Mouse (Mus musculus) kidney, postnatal 10 days (tissue): ENCODE measurements around the gene Ezh1.
"Not testable (repeated sequence)": the region's sequence is repeated elsewhere in the genome, so short reads cannot be mapped to it uniquely, and the experiment has no call there.

Experiments
- DNase-seq: peaks from one replicate; pipeline ENCODE4 v3.0.0; 2021; ENCODE audit warnings: mixed read lengths

The Ezh1 gene

DNA sequence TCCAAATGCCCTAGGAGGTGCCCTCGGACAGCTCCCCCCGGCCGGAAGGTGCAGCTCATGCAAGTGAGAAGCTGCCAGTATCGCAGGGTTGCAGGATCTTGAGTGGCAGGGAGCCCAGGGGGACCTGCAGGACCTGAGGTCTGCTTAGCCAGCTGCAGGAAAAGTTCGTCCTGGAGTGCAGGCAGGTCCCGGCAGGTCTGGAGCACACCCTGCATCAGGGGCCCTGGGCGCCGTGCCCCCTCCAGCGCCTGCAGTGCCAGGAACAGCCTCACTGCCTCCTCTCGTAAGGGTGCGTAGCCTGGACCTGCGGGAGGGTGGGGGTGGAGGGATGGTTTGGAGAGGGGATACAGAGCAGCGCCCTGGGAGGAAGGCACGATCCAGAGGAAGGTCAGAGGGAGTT is 59.9 kb downstream of the Ezh1 start:
- DNase-seq, result no peak

DNA sequence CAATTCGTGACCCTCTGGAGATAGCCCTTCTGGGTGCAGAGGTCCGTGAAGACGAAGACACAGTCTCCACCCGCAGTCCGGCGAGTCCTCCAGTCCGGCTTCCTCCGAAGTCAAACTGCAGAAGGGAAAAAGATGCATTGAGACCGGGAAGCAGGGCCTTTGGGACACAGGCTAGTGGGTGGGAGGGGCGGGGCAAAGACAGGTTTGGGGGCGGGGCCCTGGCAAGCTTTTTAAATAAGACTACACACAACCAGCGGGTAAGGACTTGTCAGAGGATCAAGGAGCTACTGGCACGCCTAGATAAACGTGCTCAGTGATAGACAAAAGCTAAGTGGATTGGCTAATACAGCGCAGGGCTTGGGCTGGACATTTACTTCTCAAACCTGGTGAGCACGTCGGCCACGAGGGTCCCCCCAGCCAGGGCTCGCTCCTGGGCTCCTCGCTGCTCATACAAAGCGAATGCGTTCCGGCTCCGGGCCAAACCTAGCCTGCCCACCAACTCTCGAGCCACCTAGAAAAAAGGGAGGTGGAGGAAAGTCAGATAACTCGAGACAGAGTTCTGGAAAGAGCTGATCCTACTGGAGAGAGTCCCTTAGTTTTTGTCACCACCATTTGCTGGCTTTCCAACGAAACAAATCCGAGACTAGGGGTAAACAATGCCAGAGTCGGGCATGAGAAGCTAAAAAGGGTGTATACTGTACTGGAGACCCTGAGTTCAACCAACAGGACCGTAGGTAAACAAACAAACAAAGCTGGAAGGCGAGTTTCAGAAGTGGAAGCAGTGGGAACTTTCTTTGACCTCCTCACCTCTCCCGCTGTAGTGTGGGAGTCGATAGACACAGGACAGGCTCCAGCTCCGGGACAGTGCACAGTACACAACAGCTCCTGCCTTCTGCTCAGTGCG is 61.3 kb downstream of the Ezh1 start:
- DNase-seq, result no peak

DNA sequence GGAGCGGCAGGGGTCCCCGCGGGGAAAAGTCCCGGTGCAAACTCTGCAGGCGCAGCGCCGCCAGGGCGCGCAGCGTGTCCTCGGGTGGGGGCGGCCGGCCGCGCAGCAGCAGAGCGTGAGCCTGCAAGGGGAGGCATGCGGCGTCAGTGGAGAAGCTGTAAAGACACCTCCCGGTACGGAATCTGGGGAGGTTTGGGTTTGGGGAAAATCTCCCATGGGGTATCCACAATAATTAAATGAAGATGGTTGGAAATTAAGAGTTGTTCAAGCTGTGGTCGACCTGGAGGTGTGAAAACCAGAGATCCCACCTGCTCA is 62.0 kb downstream of the Ezh1 start:
- no peak for DNase-seq

DNA sequence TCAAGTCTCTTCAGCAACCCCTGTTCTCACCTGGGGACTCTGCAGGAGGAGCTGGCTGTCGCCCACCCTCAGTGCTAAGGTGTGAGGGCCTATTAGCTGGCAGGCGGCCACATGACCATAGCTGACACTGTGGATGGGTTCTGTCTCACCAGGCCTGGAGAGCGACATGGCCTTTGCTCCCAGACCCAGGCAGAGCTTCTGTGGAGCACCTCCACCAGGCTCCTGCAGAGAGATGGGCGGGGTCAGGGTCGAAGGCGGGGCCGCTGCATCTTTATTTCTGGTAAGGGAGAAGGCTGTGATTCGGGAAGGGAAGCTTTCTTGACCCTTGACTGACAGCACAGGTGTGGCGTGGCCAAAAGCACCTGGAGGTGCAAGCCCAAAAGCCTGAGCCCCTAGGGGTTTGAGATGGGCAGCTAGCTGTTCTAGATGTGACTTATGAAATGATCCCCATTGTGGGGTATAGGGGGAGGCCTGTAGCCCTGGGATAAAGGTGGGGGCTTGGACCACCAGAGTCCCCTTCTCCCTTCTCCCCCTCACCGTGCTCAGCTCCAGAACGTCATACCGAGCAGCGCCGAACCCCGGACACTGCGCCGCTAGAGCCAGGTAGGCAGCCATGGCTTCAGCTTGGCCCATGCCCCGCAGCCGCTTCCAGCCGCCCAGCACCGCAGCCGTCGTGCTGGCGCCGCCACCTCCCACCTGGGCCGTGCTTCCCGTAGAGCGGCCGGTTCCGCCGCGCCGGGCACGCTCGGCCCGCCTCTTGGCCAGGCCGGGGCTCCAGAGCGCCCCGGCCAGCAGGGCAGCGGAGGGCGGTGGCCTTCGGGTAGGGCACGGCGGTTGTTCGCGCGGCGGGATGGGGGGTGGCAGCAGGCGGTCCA is 62.5 kb downstream of the Ezh1 start:
- DNase-seq, result peak; percentile 67

DNA sequence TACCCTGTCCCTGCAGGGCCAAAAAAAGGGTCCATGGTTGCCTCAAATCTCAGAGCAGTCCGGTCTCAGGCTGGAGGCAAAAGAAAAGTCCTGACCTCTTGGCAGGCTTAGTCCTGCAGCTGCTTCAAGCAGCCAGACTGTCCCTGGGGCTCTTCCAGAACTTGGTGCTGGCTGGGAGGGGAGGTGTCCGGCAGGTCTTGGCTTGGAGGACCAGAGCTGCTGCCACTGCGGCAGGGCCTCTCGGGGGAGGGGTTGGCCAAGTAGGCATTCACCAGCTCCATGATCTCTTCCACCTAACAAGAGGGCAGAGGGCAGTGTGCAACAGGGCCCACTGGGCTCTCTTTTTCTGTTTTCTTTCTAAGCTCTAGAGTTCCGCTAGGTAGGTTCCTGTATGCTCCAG is 63.5 kb downstream of the Ezh1 start:
- peak; percentile 68 for DNase-seq

DNA sequence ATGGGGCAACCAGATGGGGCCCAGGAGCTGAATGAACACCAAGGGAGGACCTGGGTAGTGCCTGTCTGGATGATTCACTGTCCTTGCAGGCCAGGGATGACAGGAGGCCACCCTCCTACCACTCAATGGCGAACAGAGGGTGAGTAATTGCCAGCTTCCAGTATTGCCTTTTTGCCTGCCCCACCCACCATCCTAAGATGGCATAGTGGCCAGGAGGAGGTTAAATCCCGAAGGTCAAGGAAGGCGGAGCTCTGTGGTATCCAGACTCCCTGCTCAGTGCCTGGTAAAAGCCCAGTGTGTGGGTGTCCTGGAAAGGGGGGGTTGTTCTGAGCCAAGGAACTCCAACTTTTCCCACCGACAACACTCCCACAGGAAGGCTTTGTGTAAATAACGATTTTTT is 64.0 kb downstream of the Ezh1 start:
- DNase-seq, result no peak

DNA sequence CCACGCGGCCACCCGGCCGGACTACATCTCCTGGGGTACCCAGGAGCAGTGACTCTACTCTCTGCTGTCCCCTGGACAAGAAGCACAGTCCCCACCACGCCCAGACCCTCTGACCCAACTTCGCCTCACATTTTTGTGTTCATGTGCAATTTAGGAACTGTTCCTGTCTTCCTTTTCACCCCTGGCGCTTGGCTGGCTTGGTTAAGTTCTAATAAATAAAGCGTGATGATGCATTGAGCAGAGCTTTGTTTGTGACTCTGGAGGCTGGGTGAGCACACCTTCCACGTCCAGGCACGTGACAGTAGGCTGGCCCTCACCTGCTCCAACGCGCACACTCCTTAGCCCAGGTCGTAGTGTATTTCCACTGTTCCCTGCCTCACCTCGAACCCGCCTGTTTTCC is 64.7 kb downstream of the Ezh1 start:
- DNase-seq, result no peak

DNA sequence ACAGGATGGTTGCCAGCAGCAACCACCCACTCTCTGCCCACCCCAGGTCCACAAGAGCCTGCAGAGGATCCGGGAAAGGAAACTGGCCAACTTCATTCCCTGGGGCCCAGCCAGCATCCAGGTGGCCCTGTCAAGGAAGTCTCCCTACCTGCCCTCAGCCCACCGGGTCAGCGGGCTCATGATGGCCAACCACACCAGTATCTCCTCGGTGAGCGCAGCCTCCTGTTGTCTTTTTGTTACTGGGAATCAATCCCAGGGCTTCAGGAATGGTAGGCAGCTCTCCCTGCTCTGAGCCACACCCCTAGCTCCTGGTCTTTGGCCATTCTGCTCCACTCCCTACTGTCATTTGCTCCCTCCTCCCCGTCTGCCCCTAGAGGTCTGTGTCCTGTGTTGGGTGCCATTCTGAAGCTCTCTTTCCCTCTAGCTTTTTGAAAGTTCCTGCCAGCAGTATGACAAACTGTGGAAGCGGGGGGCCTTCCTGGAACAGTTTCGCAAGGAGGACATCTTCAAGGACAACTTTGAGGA is 65.2 kb downstream of the Ezh1 start:
- DNase-seq, result not testable (repeated sequence)

DNA sequence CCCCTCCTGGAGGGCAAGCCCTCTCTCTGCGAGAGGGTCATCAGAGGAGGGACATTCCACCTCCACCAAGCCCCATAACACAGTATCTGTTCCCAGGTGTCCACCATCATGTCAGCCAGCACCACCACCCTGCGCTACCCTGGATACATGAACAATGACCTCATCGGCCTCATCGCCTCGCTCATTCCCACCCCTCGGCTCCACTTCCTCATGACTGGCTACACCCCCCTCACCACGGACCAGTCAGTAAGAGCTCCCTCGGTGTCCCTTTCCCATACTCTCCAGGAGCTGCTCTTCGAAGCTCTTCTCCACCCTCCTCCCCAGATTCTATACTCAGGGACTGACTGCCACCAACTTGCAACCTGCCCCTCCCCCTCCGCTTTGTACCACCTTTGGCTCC is 66.1 kb downstream of the Ezh1 start:
- not testable (repeated sequence) for DNase-seq

DNA sequence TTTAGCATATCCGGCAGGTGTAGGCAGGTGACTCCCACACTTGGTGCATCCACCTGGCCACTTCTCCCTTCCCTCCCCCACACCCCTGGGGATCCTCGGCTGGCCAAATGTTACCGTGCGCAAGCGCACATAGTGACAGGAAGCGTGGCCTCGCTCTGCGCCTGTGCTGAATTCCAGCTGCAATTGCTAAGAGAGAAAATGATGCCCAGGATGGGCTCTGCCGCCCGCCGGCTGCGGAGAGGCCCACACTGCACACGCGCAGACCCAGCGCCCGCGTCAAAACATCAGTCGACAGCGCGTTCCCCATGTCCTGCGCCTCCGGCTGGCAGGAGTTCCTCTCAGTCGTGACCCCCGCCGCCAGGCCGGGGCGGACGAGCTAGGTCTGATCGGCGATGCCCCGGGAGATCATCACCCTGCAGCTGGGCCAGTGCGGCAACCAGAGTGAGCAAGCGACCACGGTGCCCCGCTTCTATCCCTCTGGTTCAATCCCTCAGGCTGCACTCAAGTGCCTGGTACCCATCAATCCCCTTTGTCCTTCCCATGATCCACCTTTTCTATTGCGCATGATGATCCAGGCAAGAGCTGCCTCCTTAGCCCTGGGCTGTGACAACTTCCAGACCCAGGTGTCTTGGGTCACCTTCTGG is 70.4 kb downstream of the Ezh1 start, which contains the start of gene Tubg2:
TSS of gene Tubg2 (plus strand) at position 180 of the 644 bp plus-strand sequence.
- peak; percentile 79 for DNase-seq

DNA sequence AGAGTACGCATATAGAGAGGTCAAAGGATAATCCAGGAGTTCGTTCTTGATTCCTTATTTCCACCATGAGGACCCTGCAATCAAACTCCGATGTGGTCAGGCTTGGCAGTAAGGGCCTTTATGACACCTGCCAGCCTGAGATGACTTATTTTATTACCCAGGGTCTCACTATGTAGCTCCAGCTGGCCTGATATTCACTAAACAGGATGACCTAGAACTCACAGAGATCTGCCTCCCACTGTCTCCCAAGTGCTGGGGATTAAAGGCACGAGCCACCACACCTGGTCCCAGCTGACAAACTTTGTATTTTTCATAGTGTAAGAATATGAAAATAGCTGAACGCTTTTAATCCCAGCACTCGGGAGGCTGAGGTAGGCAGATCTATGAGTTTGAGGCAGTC is 71.1 kb downstream of the Ezh1 start:
- DNase-seq, result no peak

DNA sequence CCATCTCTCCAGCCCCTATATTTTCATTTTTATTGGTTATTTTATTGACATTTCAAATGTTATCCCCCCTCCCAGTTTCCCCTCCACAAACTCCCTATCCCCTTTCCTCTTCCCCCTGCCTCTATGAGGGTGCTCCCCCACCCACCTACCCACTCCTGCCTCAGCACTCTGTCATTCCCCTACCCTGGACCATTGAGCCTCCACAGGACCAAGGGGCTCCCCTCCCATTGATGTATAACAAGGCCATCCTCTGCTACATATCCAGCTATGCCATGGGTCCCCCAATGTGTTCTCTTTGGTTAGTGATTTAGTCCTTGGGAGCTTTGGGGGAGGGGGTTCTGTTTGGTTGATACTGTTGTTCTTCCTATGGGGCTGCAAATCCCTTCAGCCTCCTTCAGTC is 71.6 kb downstream of the Ezh1 start:
- no peak for DNase-seq

DNA sequence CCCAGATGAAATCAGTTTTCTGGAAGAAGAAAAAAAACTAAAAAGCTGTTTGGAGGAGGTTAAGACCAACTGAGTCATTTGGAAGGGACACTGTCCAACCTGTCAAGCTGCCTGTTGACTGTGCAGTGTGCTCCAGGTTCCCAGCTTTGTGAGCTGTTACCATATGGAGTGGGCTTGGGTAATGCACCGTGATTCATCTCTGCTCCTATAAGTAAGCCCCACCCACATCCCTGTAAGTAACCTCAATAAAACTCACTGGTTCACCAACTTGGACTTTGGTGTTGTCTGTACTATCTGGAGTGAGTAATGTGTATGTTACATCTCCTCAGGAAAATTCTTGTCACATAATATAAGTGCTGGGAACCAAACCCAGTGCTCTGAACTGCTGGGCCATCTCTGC is 73.4 kb downstream of the Ezh1 start:
- no peak for DNase-seq

DNA sequence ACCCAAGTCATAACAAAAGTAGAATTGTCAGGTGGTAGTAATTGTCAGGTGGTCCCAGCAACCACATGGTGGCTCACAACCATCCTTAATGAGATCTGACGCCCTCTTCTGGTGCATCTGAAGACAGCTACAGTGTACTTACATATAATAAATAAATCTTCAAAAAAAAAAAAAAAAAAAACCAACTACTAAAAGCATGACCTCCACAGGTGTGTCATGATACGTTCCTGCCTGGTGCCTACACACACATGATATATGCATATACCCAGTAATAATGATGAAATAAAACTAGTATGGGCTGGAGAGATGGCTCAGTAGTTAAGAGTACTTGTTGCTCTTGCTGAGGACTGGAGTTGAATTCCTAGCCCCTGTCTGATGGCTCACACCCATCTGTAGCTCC is 75.2 kb downstream of the Ezh1 start:
- no peak for DNase-seq

DNA sequence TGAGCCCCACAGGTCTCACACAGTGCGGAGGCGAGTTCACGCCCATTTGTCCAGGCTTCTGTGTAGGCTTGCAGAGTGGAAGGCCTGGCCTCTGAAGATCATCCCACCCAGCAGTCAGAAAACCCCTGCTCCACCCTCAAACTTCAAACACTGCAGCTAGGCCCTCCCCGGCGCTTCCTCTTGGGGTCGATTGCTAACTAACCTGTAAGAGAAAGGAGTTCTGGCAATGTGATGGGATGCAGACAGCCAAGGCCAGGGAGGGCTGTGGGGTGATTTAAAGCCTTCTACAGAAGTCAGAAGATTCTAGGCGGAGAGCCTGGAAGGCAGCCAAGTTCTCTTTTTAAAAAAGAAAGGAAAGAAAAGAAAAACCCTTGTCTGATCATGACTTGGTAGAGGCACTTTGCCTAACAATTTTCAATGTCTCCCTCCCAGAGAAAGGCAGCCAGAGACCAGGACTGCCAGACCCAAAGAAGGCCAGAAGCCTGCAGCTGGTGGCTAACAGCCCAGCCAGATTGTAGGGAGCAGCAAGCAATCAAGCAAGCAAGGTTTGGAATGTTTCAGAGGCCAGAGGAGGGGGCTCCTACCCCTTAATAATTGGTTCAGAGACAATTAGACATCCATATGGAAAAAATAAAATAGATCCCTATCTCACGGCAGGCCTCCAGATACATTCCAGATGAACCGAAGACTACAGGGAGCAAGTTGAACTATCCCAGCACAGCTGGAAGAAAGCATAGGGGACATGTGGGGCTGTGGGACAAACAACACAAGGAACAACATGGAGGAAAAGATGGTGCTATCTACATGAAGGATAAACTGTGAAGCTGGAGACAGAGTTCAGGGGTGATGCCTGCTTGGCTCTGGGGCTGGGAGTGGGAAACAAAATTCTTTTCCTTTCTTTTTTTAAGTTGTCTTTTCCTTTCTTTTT is 76.8 kb downstream of the Ezh1 start:
- peak; percentile 72 for DNase-seq

DNA sequence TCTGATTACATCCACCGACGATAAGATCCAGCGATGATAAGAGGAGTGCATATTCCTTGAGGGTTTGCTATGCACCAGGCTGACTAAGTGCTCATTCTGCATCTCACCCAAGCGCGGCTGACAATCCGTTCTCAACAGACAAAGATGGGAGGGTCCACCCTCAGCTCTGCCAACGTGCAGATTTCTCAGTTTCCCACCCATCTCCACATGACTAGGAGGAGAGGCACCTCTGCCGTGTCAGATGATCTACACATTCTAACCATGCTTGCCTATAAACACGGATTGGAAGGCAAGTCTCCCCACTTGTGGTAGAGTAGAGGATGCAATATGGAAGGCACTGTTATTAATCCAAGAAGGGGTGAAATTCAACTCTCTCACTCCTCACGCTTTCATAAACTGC is 77.5 kb downstream of the Ezh1 start:
- DNase-seq, result no peak

DNA sequence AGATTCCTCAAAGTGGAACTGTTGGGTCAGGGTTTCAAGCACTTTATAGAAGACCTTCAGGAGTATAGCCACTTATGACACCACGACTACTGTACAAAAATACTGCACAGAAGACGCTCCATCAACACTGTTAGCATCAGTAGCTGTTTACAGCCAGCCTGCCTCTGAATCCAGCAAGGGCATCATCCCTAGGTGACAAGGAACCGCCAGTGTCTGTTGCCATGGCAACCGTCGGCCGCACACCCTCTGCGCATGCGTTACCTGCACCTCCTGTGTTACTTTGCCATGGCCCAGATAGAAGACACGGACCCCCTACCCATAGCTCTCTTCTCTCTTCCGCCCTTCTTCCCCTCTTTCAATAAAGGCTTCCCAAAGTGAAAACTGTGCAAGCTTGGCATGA is 79.9 kb downstream of the Ezh1 start:
- no peak for DNase-seq

DNA sequence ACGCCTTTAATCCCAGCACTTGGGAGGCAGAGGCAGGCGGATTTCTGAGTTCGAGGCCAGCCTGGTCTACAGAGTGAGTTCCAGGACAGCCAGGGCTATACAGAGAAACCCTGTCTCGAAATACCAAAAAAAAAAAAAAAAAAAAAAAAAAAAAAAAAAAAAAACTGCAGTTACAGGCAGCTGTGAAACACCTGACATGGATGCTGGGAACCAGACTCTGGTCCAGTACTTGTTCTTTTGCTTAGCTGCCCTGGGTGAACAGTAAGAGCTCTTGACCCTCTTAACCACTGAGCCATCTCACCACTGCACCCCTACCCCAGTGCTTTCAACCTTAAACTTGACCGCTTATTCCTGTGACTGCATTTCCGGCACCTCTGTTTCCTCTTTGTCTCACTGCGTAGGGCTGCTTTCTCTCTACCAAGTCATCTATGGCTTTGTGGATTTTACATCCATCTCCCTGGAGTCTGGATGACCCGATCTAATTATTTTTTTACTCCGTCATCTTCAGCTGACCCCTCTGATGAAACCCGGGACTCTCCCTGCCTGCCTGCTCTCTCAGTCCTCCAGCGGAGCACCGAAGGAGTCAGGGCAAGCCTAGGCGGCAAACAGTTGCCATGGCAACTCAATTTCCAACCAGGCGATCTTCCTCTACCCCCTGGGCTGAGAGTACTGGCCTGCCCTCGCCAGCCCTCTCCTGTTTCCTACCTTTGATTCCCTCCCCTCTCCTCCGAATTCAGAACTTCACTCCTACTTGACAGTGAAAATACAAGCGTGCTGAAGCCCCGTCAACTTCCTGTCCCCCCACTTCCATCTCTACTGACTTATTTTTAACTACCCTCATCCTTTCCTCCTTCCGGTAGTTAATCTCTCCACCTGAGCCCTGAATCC is 82.7 kb downstream of the Ezh1 start:
- peak; percentile 67 for DNase-seq

DNA sequence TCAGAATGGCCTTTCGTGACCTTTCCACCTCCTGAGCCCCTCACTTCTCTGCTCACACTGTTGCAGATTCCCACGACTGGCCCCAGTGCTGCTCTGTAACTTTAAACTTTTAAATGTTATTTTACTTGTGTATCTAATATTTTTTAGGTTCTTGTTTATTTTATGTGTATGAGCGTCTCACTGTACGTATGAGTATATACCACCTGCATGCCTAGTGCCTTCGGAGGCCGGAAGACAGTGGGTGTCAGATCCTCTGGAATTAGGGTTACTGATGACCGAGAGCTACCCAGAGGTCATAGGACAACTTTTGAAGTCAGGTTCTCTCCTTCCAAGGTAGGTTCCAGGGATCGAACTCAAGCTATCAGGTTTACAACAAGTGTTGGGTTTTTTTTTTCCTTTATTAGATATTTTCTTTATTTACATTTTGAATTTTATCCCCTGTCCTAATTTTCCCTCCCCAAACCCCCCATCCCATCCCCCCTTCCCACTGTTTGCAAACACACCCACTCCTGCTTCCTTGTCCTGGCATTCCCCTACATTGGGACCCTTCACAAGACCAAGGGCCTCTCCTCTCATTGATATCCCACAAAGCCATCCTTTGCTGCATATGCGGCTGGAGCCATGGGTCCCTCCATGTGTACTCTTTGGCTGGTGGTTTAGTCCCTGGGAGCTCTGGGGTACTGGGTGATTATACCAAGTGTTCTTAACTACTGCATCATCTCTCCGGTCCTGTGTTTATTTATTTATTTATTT is 83.9 kb downstream of the Ezh1 start:
- no peak for DNase-seq
